Mouse (Mus musculus): ENCODE results near the gene Ccl25.
"Not testable (repeated sequence)": the region's sequence is repeated elsewhere in the genome, so short reads cannot be mapped to it uniquely, and the experiment has no call there.

Gene Ccl25

DNA sequence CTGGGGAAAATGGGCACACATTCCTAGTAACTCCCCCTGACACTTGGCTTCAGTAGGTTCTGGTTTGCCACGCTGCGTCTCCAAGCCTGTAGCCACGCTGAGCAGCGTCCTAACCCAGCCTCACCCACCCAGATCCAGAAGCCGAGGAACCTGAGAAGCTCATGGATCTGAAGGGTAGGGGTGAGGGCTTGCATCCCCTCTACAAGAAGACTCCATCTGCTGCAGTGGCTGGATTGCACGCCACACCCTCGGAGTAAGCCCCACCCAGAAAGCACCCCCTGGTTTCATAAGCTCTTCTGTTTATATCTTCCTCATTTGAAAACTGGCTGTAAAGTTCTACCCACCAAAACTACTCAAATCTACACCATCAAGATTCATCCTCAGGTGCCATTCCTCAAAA is 22.7 kb downstream of the Ccl25 start:
- no peak for DNase-seq

- DNase-seq = no peak
These were observed 23.3 kb downstream of the Ccl25 start for GRCm38 (mm10) chr8:4348275-4348674.

- no peak for DNase-seq
These were observed 24.3 kb downstream of the Ccl25 start for GRCm38 (mm10) chr8:4349335-4349734.

- no peak for DNase-seq
These were observed 25.6 kb downstream of the Ccl25 start for GRCm38 (mm10) chr8:4350618-4351017.

DNA sequence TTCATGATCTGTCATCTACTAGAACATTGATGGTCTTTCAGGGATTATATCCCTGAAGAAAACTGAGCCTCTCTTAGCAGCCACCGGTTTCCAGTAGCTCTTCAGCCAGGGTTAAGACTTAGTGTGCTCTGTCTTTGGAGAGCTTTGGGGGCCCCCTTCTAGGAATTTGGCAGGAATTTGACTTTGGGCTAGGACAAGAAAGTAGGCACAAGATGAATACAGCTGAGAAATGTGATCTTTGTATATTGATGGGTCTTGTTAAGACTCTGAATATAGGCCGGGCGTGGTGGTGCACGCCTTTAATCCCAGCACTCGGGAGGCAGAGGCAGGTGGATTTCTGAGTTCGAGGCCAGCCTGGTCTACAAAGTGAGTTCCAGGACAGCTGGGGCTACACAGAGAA is 27.6 kb downstream of the Ccl25 start:
- DNase-seq = not testable (repeated sequence)

DNA sequence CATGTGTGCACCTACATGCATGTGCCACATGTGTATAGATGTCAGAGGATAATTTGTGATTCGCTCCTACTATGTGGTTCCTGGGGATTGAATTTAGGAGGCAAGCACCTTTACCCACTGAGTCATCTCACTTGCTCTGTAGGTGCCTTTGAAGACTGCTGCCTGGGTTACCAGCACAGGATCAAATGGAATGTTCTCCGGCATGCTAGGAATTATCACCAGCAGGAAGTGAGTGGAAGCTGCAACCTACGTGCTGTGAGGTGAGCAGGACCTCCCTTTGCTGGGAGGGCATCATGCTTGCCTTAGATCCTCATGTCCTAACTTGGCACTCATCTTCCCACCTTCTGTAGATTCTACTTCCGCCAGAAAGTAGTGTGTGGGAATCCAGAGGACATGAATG is 28.7 kb downstream of the Ccl25 start:
- DNase-seq = no peak

- no peak for DNase-seq
These were observed 29.5 kb downstream of the Ccl25 start for GRCm38 (mm10) chr8:4354516-4354915.

- DNase-seq = no peak
These were observed 30.4 kb downstream of the Ccl25 start for GRCm38 (mm10) chr8:4355455-4355854.

GRCm38 (mm10) chr8:4359362-4359761 is 34.4 kb downstream of the Ccl25 start:
- DNase-seq = no peak

DNA sequence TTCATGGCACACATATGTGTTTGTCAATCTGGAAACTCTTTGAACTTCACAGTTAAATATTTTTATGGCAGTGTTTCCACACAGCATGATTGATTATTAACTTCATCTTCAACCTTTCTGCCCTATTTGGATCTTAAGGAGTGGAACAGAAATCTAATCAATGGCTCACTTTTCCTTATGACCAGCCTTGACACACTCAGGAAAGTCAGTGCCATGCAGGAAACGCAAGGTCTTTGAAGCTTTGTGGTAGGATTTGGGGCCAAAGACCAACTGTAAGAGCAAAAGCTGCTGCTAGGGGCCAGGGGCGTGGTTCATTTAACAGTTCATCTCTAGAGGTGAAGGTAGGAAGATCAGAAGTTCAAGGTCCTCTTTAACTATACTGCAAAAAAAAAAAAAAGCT is 35.9 kb downstream of the Ccl25 start:
- no peak for DNase-seq

GRCm38 (mm10) chr8:4366189-4366588 is 41.2 kb downstream of the Ccl25 start:
- DNase-seq = no peak

DNA sequence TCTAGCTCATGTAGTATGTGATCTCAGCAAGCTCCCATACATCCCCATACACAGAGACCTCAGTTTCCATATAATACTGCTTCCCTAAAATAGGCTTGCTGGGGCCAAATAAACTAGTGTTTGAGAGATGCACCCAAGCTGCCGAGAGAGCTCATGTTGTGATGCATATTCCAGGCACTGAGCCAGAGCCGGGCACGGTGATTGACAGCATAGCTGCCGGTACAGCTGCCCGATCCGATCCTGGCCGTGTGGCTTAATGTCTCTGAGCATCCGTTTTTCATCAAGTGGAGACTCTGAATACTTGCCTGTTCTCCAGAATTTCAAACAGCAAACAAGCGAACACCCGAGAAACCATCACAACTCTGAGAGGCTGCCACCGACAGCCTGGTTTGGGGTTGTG is 42.8 kb downstream of the Ccl25 start:
- no peak for DNase-seq

DNA sequence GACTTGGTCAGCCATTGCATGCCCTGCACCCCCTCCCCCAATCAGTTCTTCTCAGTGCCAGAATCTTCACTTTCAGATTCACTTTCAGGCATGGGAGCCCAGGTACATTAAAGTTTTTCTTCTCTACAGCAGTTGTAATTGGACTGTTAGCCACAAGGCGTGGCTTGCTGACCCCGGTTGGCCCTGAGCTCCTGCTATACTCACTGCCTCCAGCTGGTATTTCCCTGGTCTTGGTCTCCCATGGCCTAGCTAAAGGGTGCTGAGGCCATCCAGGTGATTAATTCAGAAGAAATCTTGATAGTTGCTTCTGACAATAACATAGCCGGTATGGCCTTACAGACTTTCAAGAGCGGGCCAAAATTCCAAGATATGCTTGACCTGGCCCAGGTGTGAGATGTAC is 43.5 kb downstream of the Ccl25 start:
- no peak for DNase-seq

DNA sequence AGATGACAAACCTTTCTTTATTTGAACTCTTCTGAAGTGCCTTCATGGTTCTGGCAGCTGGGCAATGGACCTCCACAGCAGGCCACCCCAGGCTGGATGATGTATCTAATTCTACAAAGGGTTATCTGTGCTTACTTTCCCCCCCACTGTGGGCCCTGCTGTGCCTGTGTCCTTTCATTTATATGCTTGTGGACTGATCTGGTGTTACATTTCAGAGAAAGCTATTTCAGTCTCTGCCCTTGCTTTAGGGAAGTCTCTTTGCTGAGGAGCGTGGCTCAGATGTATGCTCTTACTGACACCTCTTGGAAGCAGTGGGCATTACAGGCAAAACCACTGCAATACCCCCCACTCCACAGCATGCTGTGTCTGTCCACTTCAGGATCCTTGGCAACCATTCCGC is 45.1 kb downstream of the Ccl25 start:
- no peak for DNase-seq

- DNase-seq = no peak
These were observed 47.6 kb downstream of the Ccl25 start for GRCm38 (mm10) chr8:4372657-4373056.

DNA sequence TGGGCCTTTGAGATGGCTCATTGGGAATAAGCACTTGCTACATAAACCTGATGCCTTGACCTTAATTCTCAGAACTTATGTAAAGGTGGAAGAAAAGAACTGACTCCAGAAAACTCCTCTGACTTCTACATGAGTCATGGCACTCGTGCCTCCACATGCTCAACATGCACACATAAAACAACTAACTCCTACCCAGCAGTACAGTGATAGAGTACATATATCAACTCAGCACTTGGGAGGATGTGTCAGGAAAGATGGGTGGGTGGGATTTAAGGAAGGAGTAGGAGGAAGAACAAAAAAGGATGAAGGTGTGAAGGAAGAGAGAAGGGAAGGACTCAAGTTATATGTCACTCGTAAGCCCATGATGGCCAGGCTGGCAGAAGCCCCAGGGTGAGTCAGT is 76.4 kb downstream of the Ccl25 start:
- DNase-seq = no peak

- DNase-seq = no peak
These were observed 79.2 kb downstream of the Ccl25 start for GRCm38 (mm10) chr8:4403960-4404879.

- DNase-seq = no peak
These were observed 79.9 kb downstream of the Ccl25 start for GRCm38 (mm10) chr8:4404880-4405261.

- not testable (repeated sequence) for DNase-seq
These were observed 83.4 kb downstream of the Ccl25 start for GRCm38 (mm10) chr8:4408425-4408824.

Data from cerebellum, adult 8-10 months (tissue).